Mouse (Mus musculus) heart, adult 18-20 months (tissue): Measurements from ENCODE around the gene Grk4. TPM values are rescaled to one million over a fixed set of nuclear protein-coding genes. Genes with fewer than 3 reads are reported as not detected.
A peak's percentile ranks its signal among the peaks of the same experiment; 100 is the strongest.
"Not testable (repeated sequence)": the region's sequence is repeated elsewhere in the genome, so short reads cannot be mapped to it uniquely, and the experiment has no call there.

Source experiments
- DNase-seq, 2 experiments: peaks; one replicate each; pipeline ENCODE4 v3.0.0; 2021 to 2022; ENCODE audit warnings: mixed read lengths in 1 of 2
- microRNA-seq, 2 experiments: library from miRNA; unstranded; fragments of <30 nt; microRNA quantifications; one replicate each; pipeline ENCODE4 v1.2.0; 2022
- total RNA-seq, 2 experiments: library from RNA; stranded (reverse); gene quantifications; 2 replicates each; pipeline ENCODE4 v1.2.3; 2021

The Grk4 gene
- total RNA-seq, 2 experiments from 2014 or later, result 1.0 to 1.7 TPM

DNA sequence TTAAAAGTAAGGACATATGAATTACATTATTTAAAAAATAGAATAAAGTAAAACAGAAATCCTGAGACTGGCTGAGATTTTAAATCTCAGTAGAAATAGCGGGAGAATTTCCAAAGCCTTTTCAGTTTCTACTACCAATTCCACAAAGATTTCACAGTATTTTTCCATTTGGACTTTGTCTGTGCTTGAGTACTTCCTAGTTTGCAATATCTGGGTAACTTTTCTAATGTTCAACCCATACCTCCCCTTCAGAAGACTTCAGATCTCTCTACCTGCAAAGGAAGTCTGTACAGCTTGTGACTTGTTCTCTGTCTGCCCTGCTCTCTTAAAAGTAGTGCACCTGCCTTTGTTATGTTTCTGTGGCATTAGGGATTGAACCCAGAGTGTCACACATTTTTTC is 48.3 kb downstream of the Grk4 start:
- DNase-seq, result no peak

DNA sequence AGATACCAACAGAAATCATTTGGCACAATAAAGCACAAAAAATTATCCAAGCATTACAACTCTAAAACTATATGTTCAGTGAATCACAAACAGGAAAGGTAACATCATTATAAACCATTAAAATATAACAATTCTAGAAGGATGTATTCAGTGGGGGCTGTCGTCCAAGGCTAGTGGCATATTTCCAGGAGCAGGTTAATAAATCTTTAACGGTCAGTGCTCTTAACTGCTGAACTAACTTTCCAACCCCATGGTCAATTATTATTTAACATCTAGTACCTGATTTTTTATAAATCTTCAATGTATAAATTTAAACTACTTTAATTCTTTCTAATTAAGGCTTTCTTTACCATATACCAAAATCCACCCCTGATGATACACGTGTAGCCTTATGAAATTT is 54.2 kb downstream of the Grk4 start:
- DNase-seq, result not testable (repeated sequence)

DNA sequence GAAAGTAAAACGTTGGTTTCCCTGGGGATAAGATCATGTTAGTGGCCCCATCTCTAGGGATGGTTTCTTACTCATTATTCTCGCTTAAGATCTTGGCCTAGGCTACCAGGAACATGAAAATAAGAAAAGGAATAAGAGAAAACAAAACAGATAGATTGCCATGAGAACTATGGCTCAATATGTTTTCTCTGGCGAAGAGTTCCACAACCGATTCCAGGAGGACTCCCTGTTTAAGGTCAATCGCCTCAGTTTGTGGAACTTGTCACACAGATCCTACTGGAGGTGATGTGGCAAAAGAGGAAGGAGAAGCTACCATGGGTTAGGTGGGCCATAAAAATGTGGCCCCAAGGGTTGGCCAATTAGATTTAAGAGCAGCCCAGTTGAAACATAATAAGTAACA is 54.6 kb downstream of the Grk4 start:
- no peak for DNase-seq

DNA sequence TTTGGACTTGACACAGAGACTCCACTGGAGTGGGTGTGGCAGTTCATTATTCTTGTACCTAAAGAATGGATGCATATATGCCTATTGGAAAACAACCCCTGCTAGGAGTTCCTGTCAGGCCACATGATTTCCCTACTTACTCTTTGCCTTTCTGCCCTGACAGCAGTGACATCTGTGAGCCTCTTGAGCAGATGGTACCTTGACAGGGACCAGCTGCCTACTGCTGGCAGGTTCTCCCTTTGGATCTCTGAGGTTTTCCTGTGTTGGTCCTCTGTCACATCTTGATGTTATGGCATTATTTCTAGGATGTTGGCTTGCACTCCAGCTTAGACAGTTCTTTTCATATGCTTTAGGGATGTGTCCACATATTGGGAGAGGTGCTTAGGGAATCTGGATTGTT is 69.0 kb downstream of the Grk4 start:
- DNase-seq, result no peak

DNA sequence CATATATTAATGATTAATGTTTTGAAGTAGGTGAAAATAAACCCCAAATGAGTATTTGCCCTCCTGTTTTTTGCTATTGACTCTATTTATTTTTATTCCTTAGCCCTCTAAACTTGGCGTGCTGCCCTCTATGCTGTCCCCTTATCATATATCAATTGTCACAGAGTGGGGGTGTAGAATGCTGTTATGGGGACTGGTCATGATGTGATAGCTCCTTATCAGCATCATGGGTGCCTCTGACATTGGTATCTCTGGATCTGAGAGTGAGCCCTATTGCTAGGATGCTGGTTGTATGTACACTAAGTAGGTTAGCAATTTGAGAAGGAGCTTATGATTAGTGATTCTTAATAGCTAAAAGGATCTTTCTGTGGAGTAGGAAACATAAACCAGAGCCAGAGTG is 70.1 kb downstream of the Grk4 start:
- no peak for DNase-seq

DNA sequence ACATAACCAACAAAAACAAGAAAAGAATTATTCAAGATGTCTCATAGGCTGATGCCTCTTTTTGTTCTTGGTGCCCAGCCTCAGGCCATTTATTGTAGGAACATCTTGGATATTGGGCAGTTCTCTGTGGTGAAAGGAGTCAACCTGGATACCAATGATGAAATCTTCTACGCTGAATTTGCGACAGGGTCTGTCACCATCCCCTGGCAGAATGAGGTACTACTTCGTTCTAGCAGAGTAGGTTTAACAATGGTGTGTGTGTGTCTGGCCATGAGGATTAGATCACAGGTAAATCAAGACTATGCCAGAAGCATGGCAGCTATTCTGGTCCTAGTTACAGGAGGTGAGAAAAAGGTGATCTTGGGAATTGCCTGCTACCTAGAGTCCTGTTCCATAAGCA is 91.3 kb downstream of the Grk4 start:
- DNase-seq, result no peak

DNA sequence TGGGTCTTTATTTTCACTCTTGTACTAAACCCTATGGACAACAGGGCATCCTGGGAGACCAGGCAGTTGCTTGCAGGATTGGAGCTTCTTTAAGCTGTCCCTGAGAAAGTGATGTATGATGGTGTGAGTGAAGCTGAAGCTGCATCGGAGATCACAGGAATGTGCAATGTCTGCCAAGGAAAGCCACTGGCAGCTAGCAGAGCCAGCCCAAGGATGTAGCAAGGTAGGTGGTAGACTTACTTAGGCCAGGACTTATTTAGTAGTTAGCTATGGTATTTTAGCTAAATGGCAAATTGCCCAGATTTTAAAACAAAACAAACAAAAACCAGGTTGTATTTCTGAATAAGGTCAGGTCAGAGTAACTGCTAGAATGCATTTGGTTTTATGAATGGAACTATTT is 98.6 kb downstream of the Grk4 start:
- DNase-seq, result no peak

DNA sequence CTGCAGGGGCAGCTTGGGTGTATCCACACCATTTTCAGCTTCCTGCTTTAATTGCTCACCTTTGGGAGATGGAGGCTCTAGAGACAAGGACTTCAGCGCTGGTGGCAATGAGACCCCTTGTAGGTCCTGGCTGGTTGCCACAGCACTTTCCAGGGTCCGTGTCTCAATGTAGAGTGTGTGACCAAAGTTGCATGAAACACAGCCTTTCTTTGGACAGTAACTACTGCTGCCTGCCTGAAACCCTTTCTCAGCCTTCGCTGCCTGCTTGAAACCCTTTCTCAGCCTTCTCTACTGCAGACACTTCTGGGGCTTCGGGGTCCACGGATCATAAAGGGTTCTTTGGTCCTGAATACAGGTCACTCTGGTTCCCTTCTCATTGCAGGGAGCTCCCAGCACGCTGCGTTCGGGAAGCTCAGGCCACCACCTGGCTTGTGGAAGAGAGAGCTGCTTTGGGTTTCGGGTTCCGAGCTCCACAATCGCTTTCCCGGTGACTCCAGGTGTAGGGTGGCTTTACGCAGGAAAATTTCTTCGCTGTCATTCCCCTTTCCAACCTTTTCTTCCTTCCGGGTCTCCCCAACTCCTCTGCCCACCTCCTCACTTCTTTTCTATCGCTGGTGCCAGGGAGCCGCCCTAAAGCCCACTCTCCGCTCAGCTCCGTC is 100.8 kb downstream of the Grk4 start:
- no peak for DNase-seq

DNA sequence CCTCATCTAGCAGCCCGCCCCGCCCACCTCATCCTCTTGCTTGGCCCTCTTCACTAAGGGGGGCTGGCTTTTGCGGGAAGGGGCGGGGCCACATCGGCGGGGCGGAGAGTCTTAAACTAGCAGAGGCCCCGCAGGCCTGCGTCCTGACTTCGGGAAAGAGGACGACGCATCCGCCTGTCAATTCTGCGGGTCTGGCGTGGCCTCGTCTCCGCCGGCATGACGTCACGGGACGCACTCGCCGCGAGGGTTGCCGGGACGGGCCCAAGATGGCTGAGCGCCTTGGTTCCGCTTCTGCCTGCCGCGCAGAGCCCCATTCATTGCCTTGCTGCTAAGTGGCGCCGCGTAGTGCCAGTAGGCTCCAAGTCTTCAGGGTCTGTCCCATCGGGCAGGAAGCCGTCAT is 101.3 kb downstream of the Grk4 start, which contains the start of gene Htt:
TSS of gene Htt (plus strand) at position 232 of the 400 bp plus-strand sequence.
- peak; percentile 97 to 98 for DNase-seq

DNA sequence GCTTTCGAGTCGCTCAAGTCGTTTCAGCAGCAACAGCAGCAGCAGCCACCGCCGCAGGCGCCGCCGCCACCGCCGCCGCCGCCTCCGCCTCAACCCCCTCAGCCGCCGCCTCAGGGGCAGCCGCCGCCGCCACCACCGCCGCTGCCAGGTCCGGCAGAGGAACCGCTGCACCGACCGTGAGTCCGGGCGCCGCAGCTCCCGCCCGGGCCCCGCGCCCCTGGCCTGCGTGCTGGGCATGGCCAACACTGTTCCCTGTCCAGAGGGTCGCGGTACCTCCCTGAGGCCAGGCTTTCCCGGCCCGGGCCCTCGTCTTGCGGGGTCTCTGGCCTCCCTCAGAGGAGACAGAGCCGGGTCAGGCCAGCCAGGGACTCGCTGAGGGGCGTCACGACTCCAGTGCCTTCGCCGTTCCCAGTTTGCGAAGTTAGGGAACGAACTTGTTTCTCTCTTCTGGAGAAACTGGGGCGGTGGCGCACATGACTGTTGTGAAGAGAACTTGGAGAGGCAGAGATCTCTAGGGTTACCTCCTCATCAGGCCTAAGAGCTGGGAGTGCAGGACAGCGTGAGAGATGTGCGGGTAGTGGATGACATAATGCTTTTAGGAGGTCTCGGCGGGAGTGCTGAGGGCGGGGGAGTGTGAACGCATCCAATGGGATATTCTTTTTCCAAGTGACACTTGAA is 101.9 kb downstream of the Grk4 start:
- peak; percentile 7 to 40 for DNase-seq

DNA sequence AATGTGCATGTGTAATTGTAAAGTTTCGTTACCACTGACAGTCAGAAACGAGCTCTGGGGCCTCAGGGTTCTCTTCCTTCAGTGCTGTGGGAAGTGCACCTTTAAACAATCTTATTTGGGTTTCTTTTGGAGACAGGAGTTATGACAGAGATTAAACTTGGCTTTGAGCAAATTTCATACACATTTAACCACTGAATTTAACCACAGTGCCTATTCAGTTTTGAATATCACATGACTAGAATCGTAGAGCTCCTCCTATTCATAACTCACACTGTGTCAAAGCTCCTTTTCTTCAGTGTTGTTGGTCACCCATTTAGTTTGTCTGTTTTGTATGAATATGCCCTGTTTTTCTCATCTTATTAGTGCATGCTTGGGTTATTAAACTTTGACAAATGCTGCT is 111.6 kb downstream of the Grk4 start:
- DNase-seq, result no peak

DNA sequence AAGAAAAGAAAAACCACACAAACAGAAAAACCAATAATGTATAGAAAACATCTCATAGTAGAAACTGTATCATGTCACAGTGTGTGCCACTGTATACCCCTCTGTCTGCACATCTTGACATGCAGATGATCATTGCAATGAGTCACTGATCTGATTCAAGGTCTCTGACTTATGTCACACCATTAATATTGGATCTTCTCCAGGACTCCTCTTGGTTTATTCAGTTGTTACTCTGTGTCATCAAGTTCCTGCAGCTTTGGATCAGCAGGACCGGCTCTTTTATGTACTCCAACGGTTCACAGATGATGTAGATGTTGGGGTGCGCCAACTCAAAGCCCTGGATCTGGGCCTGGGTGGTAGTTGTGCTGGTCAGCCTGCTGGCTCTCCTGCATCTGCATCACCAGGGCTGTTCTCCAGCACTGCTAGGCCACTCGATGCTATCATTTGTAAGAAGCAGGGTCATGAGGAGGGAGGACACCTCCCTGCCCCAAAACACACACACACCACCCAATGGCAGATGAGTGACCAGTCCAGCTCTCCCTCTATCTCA is 112.6 kb downstream of the Grk4 start:
- no peak for DNase-seq

DNA sequence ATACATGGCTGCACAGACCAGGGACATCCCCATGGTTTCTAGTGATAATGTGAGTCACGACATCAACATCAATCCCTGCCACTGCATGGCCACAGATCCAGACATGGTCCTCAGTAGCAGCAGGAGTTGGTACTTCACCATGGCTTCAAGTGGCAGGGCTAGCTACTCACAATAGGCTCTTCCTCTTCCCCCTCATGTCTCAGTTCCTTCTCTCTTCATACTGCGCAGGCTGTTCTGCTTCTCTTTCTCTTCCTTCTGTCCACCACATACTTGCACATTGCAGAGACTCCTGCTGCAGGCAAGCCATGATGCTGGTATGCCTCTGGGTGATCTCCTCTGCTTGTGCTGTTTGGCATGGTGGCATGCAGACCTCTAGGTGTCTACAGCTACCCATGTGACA is 113.2 kb downstream of the Grk4 start:
- peak in 1 of 2 experiments; percentile 2 for DNase-seq

DNA sequence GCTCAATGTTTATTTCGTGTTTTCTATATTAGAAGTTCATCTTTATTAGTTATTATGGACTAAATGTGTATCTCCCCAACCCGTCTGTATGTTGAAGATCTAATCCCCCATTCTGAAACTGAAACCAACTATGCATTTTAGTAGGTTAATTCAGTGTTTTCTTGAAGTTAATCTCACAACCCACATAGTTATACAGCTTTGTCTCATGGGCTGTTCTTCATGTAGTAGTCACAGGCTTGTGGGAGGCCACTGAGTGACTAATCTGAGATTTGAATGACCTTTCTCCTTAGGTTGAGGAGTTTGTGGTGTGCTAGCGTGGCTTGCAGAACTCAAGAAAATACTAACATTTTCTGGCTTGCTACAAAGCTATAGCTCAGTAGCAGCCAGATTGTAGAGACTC is 124.8 kb downstream of the Grk4 start:
- DNase-seq, result no peak

DNA sequence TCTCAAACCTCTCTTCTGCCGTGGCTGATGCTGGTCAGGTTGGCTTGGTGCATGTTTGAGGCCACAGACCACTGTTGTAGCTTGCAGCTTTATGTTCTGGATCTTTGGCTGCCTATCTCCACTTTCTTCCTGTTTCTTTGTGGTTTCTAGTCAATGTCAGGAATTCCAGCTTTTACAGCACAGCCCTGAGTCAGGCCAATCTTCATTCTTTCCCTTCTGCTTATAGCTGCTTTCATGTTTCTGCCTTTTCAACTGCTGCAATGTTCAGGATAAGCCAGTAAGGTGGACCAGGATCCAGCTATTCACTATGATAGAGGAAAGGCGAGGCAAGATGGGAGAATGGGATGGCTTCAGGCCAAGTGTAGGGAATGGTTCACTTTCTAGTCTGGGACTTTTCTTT is 131.0 kb downstream of the Grk4 start:
- DNase-seq, result no peak

DNA sequence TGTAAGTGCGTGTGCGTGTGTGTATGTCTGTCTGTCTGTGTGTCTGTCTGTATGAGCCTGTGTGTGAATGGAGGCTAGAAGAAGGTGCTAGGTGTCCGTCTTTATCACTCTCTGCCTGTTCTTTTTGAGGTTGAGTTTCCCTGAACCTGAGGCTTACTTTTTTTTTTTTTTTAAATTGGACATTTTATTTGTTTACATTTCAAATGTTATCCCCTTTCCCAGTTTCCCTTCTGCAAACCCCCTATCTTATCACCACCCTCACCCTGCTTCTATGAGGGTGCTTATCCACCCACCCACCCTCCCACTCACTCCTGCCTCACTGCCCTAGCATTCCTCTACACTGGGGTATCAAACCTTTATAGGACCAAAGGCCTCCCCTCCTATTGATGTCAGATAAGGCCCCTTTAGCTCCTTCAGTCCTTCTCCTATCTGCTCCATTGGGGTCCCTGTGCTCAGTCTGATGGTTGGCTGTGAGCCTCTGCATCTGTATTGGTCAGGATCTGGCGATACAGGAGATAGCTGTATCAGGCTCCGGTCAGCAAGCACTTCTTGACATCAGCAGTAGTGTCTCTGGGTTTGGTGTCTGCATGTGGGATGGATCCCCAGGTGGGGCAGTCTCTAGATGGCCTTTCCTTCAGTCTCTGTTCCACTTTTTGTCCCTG is 140.2 kb downstream of the Grk4 start:
- no peak for DNase-seq

Small RNAs within 50 kb of the gene (microRNA-seq; reads per million reads assigned to microRNA genes)
- 0 reads per million in 2 experiments for gene Mir467g

Other genes starting within 250 kb of the Grk4 start
- gene Tnip2, start 146.4 kb upstream of the Grk4 start, total RNA-seq, result 1 to 10 TPM; 5.7 to 5.9 TPM
- 1 to 10 TPM; 2.6 to 3.2 TPM for gene Sh3bp2, start 134.5 kb upstream of the Grk4 start, total RNA-seq
- gene Add1, start 86.7 kb upstream of the Grk4 start, total RNA-seq, result 100 to 1,000 TPM; 124 to 133 TPM
- gene Mfsd10, start 23.2 kb upstream of the Grk4 start, total RNA-seq, result 1 to 10 TPM; 6.8 to 8.6 TPM
- gene Nop14, start 231 bp upstream of the Grk4 start, total RNA-seq, result 10 to 100 TPM; 13.7 to 17.5 TPM
- 10 to 100 TPM; 11.7 to 13.3 TPM for gene Htt, start 101.4 kb downstream of the Grk4 start, total RNA-seq
- gene Msantd1, start 247.6 kb downstream of the Grk4 start, total RNA-seq, result under 1 TPM; 0.27 to 0.62 TPM